In the genomic region with DNA sequence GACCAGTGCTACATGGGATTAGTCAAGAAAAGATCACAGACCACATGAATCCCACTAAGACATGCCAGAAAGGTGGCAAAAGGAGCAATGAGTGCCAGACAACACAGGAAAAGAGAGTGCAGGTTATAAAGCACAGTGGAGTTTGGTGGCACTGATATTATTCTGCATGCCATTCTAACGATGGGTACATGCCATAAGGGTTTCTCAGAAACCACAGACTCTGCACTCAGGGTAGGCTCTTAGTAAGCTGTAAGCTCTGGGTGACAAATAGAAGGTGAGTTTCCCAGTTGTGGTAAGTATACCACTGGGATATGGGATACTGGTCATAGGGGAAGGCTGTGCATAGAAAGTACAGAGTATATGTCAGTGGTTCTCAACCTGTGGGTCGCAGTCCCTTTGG, we compare ENCODE assay signal across 25 mouse cellular contexts.
A peak's percentile ranks its signal among the peaks of the same experiment; 100 is the strongest.
DNase-seq lines count a peak whose midpoint lies in the region; ATAC-seq and TF ChIP-seq lines count a peak whose summit lies in the region.
"Had no signal": no experiment of that assay in that cellular context is flagged by ENCODE, and none has a peak within 500 bp of the region (broad histone marks: within the 10 kb centered on the region; RNA-seq: fewer than 3 reads in every experiment).

No protein-coding gene starts in this region.

- no peak for TF ChIP-seq CTCF in Patski (IDR thresholded peaks at IDR 0.05)
- no peak for TF ChIP-seq CTCF in kidney, adult 2 months (conservative IDR thresholded peaks at IDR 0.05; ENCODE audit: insufficient read depth, insufficient read length, low read depth, low read length)

- no peak overlapping the region for H3K27ac ChIP-seq in midbrain, embryonic 11.5 days (ENCODE audit: low read depth, low read length)
- H3K27ac ChIP-seq in kidney, adult 2 months (ENCODE audit: insufficient read depth, low read depth, low read length): no peak overlapping the region

- no peaks in the 10 kb centered on the region for H3K9me3 ChIP-seq in midbrain, embryonic 11.5 days (ENCODE audit: control insufficient read depth, low read length)
- H3K9me3 ChIP-seq: G1E had no signal

- POLR2A ChIA-PET in Patski (lab: Charles Lee): no interaction called here

- H3K36me3 ChIP-seq in midbrain, embryonic 11.5 days (ENCODE audit: control insufficient read depth, insufficient read depth, low read length): no peaks in the 10 kb centered on the region
- H3K36me3 ChIP-seq in kidney, adult 2 months (ENCODE audit: control insufficient read depth, insufficient read depth, low read length): no peaks in the 10 kb centered on the region
- H3K36me3 ChIP-seq: G1E had no signal

- H3K27me3 ChIP-seq in Patski: no peaks in the 10 kb centered on the region
- H3K27me3 ChIP-seq in midbrain, embryonic 11.5 days (ENCODE audit: control insufficient read depth, insufficient read depth, low read length): no peaks in the 10 kb centered on the region
- H3K27me3 ChIP-seq in kidney, adult 2 months (replicated peaks; ENCODE audit: control insufficient read depth, insufficient read depth, low read length): no peaks in the 10 kb centered on the region
- H3K27me3 ChIP-seq: CH12.LX had no signal

- in situ Hi-C loops in Patski (cut with MboI; ENCODE audit: low pct_unique_long_range_greater_than_20kb): no loop called here

- WGBS in midbrain, embryonic 11.5 days: 91% methylated on average over 2 of the region's 2 CpGs
- 87% methylated on average over 2 of the region's 2 CpGs for WGBS in kidney, adult 2 months

- no peak overlapping the region for H3K4me2 ChIP-seq in midbrain, embryonic 11.5 days

- DNase-seq in 3134 (ENCODE audit: extremely low read depth, insufficient read length, low spot score): peak; percentile 35
- peak; percentile 9 for DNase-seq in 3T3-L1 (ENCODE audit: low read depth, low spot score)
- DNase-seq in Muller cell, postnatal 12 days (ENCODE audit: inconsistent ontology term): peak; percentile 72
- no peak for DNase-seq in Patski (ENCODE audit: low read depth, low spot score)
- DNase-seq in midbrain, embryonic 11.5 days (ENCODE audit: low spot score, missing footprints): no peak
- DNase-seq in lung, postnatal 36 days: no peak
- DNase-seq in kidney, adult 2 months: no peak
- DNase-seq in ovary, adult 18-20 months (ENCODE audit: low spot score): no peak
- DNase-seq: adrenal gland, adult 2 months; adrenal gland, adult 8-10 months; adrenal gland, postnatal 10 days; adrenal gland, postnatal 14 days; adrenal gland, postnatal 25 days; adrenal gland, postnatal 36 days; B cell, adult 2 months; cerebellum, adult 11 months; cerebellum, adult 11-12 months; cerebellum, adult 18-20 months; cerebellum, adult 2 months; cerebellum, adult 8-10 months; cerebellum, adult 9-10 months had no signal

- H3K4me1 ChIP-seq in midbrain, embryonic 11.5 days (ENCODE audit: control insufficient read depth, insufficient read depth, low read length): no peaks in the 10 kb centered on the region
- H3K4me1 ChIP-seq in kidney, adult 2 months (ENCODE audit: control insufficient read depth, insufficient read depth, low read length): no peaks in the 10 kb centered on the region

- CTCF ChIA-PET in Patski (lab: Charles Lee): no interaction called here

- TF ChIP-seq POLR2A in kidney, adult 2 months (IDR thresholded peaks at IDR 0.05; ENCODE audit: low read depth, low read length): no peak

- ATAC-seq in Patski: peak; percentile 99
- no peak for ATAC-seq in midbrain, embryonic 11.5 days (ENCODE audit: low FRiP score)
- ATAC-seq: activated CD4-positive, CD25-positive, alpha-beta regulatory T cell, adult 4 months; CD4-positive, CD25-positive, alpha-beta regulatory T cell, adult 4 months had no signal

- H3K9ac ChIP-seq in midbrain, embryonic 11.5 days (ENCODE audit: low read length): no peak overlapping the region

- H3K4me3 ChIP-seq in midbrain, embryonic 11.5 days (ENCODE audit: low read depth, low read length): no peak overlapping the region
- H3K4me3 ChIP-seq in kidney, adult 2 months (ENCODE audit: insufficient read depth, low read depth, low read length): no peak overlapping the region

Comparison
In these comparisons a context has a peak if more than half of its experiments do, and no peak if none do; other contexts are left out.
1. DNase-seq: peak in 3134 (single experiment), 3T3-L1 (single experiment) and Muller cell, postnatal 12 days (single experiment); none in Patski (single experiment), midbrain, embryonic 11.5 days (single experiment), lung, postnatal 36 days (single experiment), kidney, adult 2 months (single experiment) and ovary, adult 18-20 months (single experiment).